Mouse (Mus musculus): Measurements from ENCODE around the gene Gpn2.

- peak; percentile 69 for TF ChIP-seq EP300 (IDR thresholded peaks at IDR 0.05; ENCODE audit: low read depth)
- TF ChIP-seq CTCF (IDR thresholded peaks at IDR 0.05; ENCODE audit: low read depth), result no peak
These were observed 40.7 kb downstream of the Gpn2 start for GRCm38 (mm10) chr4:133624830-133625229.
